Mouse (Mus musculus) mouse trophoblast stem cell (cell line): ENCODE results near the gene Rpl22l1.
"Not testable (repeated sequence)": the region's sequence is repeated elsewhere in the genome, so short reads cannot be mapped to it uniquely, and the experiment has no call there.

Experiments used
- in situ Hi-C, 2 experiments: fragments of 300-500 bp; cut with MseI, MboI; formaldehyde crosslinking; loops; 2 replicates in 1 of 2; 3 replicates in 1 of 2; pipeline ENCODE4 v1.15.1; 2025

Gene Rpl22l1

DNA sequence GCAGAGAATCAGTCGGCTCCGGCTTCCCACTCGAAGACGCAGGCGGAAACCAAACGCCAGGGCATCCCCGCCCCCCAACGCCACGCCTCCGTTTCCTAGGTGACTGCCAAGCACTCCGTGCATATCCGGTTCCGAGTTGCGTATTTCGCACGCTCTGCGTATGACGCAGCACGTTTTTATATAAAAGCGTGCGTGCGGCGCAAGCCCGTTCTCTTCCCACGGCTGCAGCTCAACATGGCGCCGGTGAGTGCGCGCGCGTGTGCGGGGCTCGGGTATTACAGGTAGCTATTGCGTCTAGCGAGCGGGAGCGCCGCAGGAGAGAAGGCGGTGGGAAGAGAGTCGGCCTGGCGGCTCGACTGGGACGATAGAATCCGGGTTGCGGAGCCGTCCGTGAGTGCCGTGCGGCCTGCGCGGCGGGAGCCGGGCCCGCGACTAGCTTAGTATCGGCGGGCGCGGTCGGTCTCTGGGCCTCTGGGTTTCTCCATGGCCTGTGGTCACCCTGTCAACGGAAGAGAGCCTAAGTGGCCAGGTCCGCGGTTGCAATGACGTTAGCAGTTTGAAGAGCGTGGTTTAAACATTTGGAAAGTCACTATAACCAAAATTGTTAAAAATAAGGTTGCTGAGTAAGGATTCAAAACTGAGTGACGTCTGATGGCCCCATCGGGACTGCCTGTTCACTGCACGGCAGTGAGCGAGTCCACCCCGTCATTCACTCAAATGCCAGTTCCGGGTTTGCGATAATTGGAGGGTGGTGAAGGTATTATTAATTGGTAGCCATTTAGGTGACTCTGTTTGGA, at the start of gene Rpl22l1:
Gene Rpl22l1, plus strand, starts transcription at position 136 of the 797 bp plus-strand sequence.
- in situ Hi-C loops = no loop called here

- in situ Hi-C loops = no loop called here
Measured at GRCm38 (mm10) chr3:28755477-28755876, 49.8 kb upstream of the Rpl22l1 start.

DNA sequence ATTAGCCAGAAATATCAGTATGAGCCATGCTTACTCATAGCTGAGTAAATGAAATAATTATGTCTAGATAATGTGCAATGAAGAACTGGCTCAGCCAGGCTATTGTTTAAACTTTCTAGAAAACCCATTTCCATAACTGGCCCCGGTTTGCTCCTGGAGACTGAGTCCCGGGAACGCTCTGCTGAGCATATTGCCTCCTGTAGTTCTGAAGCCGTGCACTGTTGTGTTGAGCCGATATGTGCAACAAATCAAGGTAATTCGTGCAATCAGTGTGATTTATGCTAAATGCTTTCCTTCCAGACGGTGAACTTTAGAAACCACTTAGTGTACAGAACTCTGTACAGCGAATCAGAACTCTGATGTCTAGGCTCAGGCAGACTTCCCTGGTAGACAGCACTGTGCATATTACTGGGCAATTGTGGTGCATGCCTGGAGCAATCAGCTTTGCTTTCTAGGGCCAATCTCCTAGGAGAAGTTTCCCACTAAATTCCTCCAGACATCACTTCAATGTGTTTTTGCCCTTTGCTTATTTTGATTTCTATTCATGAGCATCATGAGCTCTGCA, 43.9 kb upstream of the Rpl22l1 start:
- in situ Hi-C loops = no loop called here

DNA sequence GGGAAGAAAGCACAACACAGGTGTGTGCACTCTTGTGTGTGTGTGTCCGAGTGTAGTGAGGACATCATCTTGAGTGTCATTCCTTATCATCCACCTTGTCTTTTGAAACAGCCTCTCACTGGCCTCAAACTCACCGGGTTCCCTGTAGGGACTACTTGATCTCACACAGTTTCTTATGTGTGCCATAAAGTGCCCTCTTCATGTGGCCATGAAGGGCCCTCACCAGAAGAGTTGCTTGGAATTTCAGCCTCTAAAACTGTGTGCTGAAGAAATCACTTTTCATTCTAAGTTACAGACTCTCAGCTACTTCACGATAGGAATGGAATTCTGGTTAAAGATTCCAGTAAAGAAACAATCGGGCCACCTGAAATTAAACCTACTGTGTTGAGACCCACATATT, 38.3 kb upstream of the Rpl22l1 start:
- in situ Hi-C loops = no loop called here

GRCm38 (mm10) chr3:28768222-28768621, 37.0 kb upstream of the Rpl22l1 start:
- in situ Hi-C loops = no loop called here

DNA sequence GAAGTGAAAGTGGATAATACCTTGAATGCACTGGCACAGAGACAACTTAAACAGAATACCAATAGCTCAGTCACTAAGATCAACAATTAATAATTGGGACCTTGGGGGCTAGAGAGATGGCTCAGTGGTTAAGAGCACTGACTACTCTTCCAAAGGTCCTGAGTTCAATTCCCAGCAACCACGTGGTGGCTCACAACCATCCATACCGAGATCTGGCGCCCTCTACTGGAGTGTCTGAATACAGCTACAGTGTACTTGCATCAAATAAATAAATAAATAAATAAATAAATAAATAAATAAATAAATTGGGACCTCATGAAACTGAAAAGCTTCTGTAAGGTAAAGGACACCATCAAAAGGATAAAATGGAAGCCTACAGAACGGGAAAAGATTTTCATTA, 32.3 kb upstream of the Rpl22l1 start:
- in situ Hi-C loops = not testable (repeated sequence)

GRCm38 (mm10) chr3:28775361-28775760, 29.9 kb upstream of the Rpl22l1 start:
- in situ Hi-C loops = no loop called here

- in situ Hi-C loops = no loop called here
Measured at GRCm38 (mm10) chr3:28775958-28776357, 29.3 kb upstream of the Rpl22l1 start.

- in situ Hi-C loops = no loop called here
Measured at GRCm38 (mm10) chr3:28776491-28776890, 28.7 kb upstream of the Rpl22l1 start.

- in situ Hi-C loops = no loop called here
Measured at GRCm38 (mm10) chr3:28780511-28780910, 24.7 kb upstream of the Rpl22l1 start.

- in situ Hi-C loops = no loop called here
Measured at GRCm38 (mm10) chr3:28780994-28781393, 24.2 kb upstream of the Rpl22l1 start, which contains the start of gene Eif5a2. Gene Eif5a2 (plus strand): TSS chr3:28781276.

DNA sequence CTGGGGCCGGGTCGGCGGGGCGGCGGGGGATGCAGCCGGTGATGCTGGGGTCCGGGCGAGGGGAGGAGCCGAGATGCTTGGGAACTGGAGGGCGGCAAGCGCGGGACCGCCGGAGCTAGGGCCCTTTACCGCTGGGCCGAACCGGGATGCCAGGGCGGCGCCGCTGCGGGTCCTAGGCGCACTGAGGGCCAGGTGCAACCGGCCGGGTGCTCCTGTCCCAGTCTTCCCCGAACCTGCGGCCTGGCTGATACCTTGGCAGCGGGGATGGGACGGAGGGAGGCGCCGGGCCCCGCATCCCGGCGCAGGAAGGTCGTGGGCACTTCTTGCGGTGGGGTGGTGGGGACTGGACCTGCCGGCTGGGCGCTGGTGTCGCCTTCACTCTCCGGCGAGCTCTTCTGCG, 23.8 kb upstream of the Rpl22l1 start:
- in situ Hi-C loops = no loop called here

- in situ Hi-C loops = no loop called here
Measured at GRCm38 (mm10) chr3:28781848-28782247, 23.4 kb upstream of the Rpl22l1 start.

DNA sequence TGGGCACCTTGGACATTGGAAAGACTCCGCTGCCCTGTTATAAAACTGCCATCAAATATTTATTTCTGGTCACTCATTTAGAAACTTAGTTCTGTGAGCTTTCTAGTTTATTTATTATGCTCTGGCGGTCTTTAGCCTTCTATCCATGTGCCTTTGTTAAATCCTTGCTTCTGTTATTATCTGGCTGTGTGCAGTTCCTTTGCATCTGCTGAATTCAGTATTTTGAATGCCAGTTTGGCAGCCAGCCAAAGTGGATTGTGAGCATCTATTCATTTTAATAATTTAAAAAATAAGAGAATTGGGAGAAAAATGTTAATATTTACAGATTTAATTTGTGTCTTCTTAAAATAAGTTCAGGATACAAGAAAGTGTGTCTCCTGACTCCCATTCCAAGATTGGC, 21.1 kb upstream of the Rpl22l1 start:
- in situ Hi-C loops = no loop called here

DNA sequence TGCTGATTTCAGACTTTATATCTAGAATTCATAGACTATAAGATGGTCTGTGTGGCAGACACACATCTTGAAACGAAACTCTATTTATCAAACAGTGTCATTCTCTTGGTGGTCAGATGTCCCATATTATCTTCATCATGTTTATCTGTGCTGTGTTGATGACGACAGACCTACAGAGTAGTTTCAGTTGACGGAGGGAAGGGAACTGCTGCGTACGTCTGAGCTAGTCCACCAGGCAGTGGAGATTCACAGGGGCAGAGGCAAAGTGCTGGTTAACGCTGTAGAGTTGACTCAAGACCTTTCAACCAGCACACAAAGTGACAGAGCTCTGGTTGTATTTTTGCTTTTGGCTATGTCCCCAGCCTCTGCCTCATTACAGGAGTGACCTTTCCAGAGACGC, 10.4 kb upstream of the Rpl22l1 start:
- in situ Hi-C loops = no loop called here

DNA sequence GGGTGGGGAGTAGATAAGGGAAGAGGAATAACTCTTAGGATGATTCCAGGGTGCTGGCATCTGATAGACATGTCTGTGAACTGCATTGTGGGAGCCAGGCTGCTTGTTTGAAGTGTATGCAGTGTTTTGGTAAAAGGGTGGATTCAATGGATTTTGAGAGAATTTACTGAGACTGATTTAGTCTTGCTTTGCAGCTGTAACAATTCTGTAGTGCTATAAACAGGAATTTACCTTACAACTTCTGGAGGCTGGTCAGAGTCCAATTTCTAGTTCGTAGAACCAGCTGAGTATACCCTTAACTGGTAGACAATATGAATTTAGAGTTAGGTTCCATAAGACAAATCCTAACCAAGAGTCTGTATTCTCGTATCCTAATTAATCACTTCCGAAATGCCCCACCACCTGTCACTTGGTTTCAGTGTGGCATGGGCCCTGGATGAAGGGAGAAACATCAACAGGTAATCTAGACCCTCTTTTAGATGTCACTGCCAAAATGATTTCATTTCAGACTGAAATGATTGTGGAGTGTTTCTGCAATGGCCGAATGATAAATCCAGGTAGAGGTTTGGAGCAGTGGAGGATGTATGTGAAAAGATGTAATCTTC, 2.9 kb downstream of the Rpl22l1 start:
- in situ Hi-C loops = no loop called here

DNA sequence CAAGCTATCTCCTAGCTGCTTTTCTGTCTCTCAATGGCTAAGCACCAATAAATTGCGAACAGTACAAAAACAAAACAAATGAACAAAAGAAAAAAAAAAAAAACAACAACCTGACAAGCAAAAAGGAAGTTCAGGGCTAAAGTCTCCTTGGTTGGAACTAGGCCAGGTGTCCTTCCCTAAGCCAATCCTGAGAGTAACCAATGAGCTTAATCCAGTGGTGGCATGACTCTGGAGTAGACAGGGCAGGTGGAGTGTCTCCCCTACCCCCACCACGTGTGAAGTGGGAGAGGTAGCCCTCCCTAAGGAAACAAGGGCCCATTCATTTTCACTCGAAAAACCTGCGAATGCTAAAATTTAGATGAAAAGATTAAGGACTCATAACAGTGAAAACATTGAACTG, 6.2 kb downstream of the Rpl22l1 start:
- in situ Hi-C loops = loop anchor here in 1 of 2 experiments (5.0 kb wide), 1 partner anchor 156 kb away; no protein-coding TSS in a partner anchor

DNA sequence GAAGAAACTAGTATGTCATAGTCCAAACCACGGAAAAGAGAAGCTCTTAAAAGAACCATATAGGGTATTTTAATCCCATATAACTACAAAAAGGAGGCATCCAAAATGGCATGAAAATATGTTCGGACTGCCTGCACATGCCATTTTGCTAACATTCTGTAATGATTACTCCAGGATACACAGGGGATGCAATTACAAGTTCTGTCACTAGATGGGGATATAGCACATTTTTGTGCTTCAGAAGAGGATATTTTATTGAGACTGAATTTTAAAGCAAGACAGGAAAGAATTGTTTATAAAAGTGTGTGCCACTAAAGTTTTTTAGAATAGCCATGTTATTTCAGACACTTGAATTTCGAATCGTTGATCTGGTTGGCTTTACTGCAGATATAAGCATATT, 9.1 kb downstream of the Rpl22l1 start:
- in situ Hi-C loops = loop anchor here in 1 of 2 experiments (5.0 kb wide), 1 partner anchor 153 kb away; no protein-coding TSS in a partner anchor

DNA sequence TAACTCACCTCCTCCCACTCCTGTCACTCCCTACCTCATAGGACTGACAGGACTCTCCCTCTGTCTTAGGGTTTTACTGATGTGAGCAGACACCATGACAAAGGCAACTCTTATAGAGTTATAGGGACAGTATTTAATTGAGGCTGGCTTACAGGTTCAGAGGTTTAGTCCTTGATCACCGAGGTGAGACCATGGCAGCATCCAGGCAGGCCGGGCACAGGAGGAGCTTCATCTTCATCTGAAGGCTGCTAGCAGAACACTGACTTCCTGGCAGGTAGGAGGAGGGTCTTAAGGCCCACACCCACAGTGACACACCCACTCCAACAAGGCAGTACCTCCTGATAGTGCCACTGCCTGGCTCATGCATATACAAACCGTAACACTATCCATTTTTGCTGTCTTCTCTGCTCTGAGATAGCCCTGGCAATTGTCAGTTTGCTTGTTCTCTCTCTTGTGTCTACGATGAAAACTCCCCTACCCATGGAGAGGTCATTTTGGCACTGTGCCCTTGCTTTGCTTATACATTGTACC, 10.8 kb downstream of the Rpl22l1 start:
- in situ Hi-C loops = no loop called here

DNA sequence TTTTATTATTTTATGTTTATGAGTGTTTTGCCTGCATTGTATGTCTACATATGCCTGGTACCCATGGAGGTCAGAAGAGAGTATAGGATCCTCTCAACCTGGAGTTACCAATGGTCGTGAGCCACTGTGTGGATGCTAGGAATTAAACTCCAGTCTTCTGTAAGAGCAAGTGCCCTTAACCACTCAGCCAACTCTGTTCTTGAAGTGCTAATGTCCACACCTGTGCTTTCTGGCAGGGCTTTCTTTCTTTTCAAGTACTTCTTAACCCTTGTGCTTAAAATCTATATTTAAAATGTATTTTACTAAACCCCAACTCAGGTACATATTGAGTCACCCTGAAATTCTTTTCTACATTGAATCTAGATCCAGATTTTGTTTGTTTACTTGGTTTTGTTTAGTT, 21.0 kb downstream of the Rpl22l1 start:
- in situ Hi-C loops = no loop called here

DNA sequence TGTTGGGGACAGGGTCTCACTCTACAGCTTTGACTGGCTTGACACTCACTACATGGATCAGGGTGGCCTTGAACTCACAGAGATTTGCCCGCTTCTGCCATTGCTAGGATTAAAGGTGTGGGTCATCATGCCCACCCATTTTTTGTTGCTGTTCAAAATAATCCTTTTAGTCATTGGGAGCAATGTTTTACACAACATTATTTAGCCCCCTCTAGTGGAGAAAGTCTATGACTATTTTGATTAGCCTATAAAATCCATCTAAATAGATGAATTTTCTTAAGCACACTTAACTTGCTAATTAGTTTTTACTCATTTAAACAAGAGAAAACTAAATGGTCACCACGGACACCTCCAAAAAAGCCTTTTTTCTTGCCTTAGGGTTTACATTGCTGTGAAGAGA, 22.4 kb downstream of the Rpl22l1 start:
- in situ Hi-C loops = no loop called here

DNA sequence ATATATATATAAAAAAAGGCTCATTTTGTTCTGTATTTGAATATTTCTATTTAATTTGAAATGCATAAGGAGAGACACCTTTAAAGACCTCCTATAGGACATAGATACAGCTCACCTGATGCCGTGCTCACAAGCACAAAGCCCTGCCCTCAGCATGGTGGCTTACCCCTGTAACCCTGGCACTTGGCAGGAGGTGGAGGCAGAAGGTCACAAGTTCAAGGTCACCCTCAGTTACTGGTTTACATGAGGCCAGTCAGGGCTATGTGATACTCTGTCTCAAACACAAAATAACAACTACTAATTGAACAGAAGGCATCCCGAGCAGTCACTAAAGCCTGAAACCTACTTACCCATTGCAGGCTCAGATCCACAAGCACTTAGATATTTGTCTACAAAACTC, 24.2 kb downstream of the Rpl22l1 start:
- in situ Hi-C loops = no loop called here
